Mouse (Mus musculus) heart, adult 2 months (tissue): ENCODE measurements around the gene Pdpn. TPM values are rescaled to one million over a fixed set of nuclear protein-coding genes. Genes with fewer than 3 reads are reported as not detected.

Experiments
- DNase-seq, 2 experiments: peaks; one replicate each; pipeline ENCODE4 v3.0.0; 2021
- H3K27ac ChIP-seq: fragments of 200-600 bp; 2 replicates; pipeline ENCODE4 v1.8.1; 2022
- H3K27me3 ChIP-seq: fragments of 200-500 bp; 2 replicates; pipeline ENCODE4 v1.6.1; 2012; ENCODE audit warnings: mild to moderate bottlenecking, low read length, inconsistent platforms, mixed read lengths; ENCODE audit not compliant: control insufficient read depth, insufficient read depth
- H3K36me3 ChIP-seq: fragments of 200-500 bp; 2 replicates; pipeline ENCODE4 v1.6.1; 2012; ENCODE audit warnings: low read length, inconsistent platforms; ENCODE audit not compliant: control insufficient read depth, insufficient read depth
- H3K4me1 ChIP-seq: fragments of 200-500 bp; 2 replicates; pipeline ENCODE4 v1.6.1; 2011; ENCODE audit warnings: low read length; ENCODE audit not compliant: control insufficient read depth, insufficient read depth
- H3K4me3 ChIP-seq: fragments of 200-600 bp; 2 replicates; pipeline ENCODE4 v1.8.1; 2022
- H3K79me2 ChIP-seq: fragments of 200-500 bp; replicated peaks from 2 replicates; pipeline ENCODE4 v1.6.1; 2012; ENCODE audit warnings: mild to moderate bottlenecking, inconsistent platforms, low read length, moderate library complexity, mixed read lengths; ENCODE audit not compliant: control insufficient read depth, insufficient read depth
- H3K9ac ChIP-seq: fragments of 200-500 bp; 2 replicates; pipeline ENCODE4 v1.6.1; 2012; ENCODE audit warnings: low read depth, mild to moderate bottlenecking, control low read depth, inconsistent platforms, low read length, mixed read lengths
- CTCF ChIP-seq: fragments of 200-600 bp; IDR thresholded peaks from 2 replicates; pipeline ENCODE4 v1.8.1; 2022; ENCODE audit warnings: antibody characterized with exemption, mild to moderate bottlenecking, moderate library complexity
- EP300 ChIP-seq: fragments of 200-500 bp; IDR thresholded peaks from 2 replicates; pipeline ENCODE4 v1.6.1; 2011; ENCODE audit warnings: low read depth, low read length, control low read depth; ENCODE audit not compliant: insufficient read depth
- POLR2A ChIP-seq: fragments of 200-500 bp; IDR thresholded peaks from 2 replicates; pipeline ENCODE4 v1.6.1; 2011; ENCODE audit warnings: mild to moderate bottlenecking, low read depth, low read length, control low read depth; ENCODE audit not compliant: insufficient read depth
- WGBS: fragments of 180-500 bp; shearing (Covaris S2); methylation state at CpG from one replicate; pipeline ENCODE4 v1.1.7; 2018; 5-methylcytosine and 5-hydroxymethylcytosine counted together
- intact Hi-C: fragments of 180-260 bp; cut with DNase I; formaldehyde crosslinking; loops from one replicate; pipeline ENCODE4 v1.15.1; 2025
- polyA plus RNA-seq: library from polyadenylated mRNA; depleted of rRNA; stranded (reverse); fragments of >200 nt; gene quantifications from 2 replicates; pipeline ENCODE4 v1.2.3, GENCODE M21; 2012
- total RNA-seq, 2 experiments: library from RNA; stranded (reverse); gene quantifications; 2 replicates each; pipeline ENCODE4 v1.2.3; 2021

Pdpn gene
- total and polyA plus RNA-seq, 3 experiments: 2.7 to 5.8 (median 5.8) TPM

DNA sequence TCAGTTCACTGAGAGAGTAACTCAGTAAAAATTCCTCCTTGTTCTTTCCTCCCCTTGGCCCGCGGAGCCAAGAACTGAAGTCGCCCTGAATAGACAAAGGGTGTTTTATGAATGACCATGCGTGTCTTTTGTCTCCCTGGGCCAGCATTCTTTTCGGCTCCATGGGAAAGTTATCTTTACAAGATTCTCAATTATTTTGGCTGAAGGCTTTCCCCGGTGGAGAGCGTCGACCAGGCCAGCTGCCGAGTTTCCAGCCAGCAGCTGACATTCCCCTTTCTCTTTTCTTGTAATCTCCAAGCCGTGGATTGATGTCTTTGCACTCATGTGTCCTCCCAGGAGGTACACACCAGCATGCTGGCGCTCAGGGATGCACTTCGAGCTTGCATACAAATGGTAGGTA is 19.7 kb downstream of the Pdpn start:
- DNase-seq: peak; percentile 32
- intact Hi-C loops: no loop called here
- Histone ChIP-seq H3K4me1 (peaks cover 2% of the 10 kb centered on the region; the same call in 1 of the 2 replicates), H3K36me3 (no peaks in the 10 kb centered on the region), H3K79me2 (no peaks in the 10 kb centered on the region), H3K27me3 (no peaks in the 10 kb centered on the region), H3K9ac (no peak overlapping the region), H3K27ac (no peak overlapping the region), H3K4me3 (no peak overlapping the region)
- 47% methylated on average over 12 of the region's 12 CpGs for WGBS
- TF ChIP-seq CTCF: no peak
- no peak for TF ChIP-seq EP300
- TF ChIP-seq POLR2A: no peak

GRCm38 (mm10) chr4:143279016-143279415 is 20.3 kb downstream of the Pdpn start:
- WGBS: 80% methylated on average over 5 of the region's 5 CpGs
- Histone ChIP-seq H3K36me3 (no peaks in the 10 kb centered on the region), H3K79me2 (no peaks in the 10 kb centered on the region), H3K27me3 (no peaks in the 10 kb centered on the region), H3K27ac (no peak overlapping the region), H3K4me1 (peaks cover 2% of the 10 kb centered on the region; the same call in 1 of the 2 replicates), H3K4me3 (no peak overlapping the region), H3K9ac (no peak overlapping the region)
- TF ChIP-seq EP300 (no peak), CTCF (no peak), POLR2A (no peak)
- intact Hi-C loops: no loop called here
- no peak for DNase-seq

DNA sequence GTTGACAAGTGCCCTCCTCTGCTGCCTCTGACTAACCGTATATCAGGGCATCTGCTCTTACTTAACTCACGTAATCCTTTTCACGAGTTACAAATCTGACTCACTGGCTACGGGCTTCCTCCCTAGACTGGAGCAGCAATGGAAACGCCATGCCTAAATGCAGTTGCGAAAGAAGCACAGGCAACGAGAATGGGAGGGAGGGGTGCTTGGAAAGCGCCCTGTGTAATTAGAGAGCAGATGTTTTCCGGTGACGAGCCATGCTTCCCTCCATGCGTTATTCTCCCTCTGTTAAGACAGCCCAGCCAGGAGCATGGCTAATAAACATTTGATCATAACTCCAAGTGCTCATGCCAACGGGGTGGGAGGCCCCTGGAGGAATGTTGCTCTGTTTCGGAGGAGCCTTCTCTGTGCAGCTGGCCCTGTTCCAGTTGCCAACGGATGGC is 20.9 kb downstream of the Pdpn start:
- Histone ChIP-seq H3K27ac (no peak overlapping the region), H3K4me1 (peaks cover 2% of the 10 kb centered on the region; the same call in 1 of the 2 replicates), H3K36me3 (no peaks in the 10 kb centered on the region), H3K4me3 (no peak overlapping the region), H3K9ac (no peak overlapping the region), H3K79me2 (no peaks in the 10 kb centered on the region), H3K27me3 (no peaks in the 10 kb centered on the region)
- DNase-seq: peak; percentile 55 to 74
- no peak for TF ChIP-seq EP300
- no peak for TF ChIP-seq POLR2A
- TF ChIP-seq CTCF: no peak
- intact Hi-C loops: no loop called here
- 39% methylated on average over 14 of the region's 14 CpGs for whole genome bisulfite sequencing

DNA sequence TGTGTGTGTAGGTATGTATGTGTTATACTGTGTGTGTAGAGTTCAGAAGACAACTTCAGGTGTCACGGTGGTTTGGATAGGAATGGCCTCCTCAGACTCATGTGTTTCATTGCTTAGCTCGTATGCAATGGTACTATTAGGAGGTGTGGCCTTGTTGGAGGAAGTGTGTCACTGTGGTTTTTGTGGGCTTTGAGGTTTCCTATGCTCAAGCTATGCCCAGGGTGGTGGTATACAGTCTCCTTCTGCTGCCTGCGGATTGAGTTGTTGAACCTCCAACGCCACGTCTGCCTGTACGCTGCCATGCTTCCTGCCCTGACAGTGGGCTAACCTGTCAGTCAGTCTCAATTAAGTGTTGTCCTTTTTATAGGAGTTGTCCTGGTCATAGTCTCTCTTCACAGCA is 22.0 kb downstream of the Pdpn start:
- WGBS: 89% methylated on average over 6 of the region's 6 CpGs
- TF ChIP-seq EP300 (no peak), POLR2A (no peak)
- H3K36me3 ChIP-seq: no peaks in the 10 kb centered on the region
- intact Hi-C loops: no loop called here
- H3K9ac ChIP-seq: no peak overlapping the region
- H3K4me3 ChIP-seq: no peak overlapping the region
- H3K79me2 ChIP-seq: no peaks in the 10 kb centered on the region
- H3K27ac ChIP-seq: no peak overlapping the region
- H3K27me3 ChIP-seq: no peaks in the 10 kb centered on the region
- DNase-seq: no peak
- H3K4me1 ChIP-seq: peaks cover 2% of the 10 kb centered on the region; the same call in 1 of the 2 replicates

GRCm38 (mm10) chr4:143271571-143271970 is 27.8 kb downstream of the Pdpn start:
- Histone ChIP-seq H3K4me1 (no peaks in the 10 kb centered on the region), H3K36me3 (no peaks in the 10 kb centered on the region), H3K4me3 (no peak overlapping the region), H3K79me2 (no peaks in the 10 kb centered on the region), H3K27ac (no peak overlapping the region), H3K27me3 (no peaks in the 10 kb centered on the region), H3K9ac (no peak overlapping the region)
- intact Hi-C loops: no loop called here
- DNase-seq: no peak
- TF ChIP-seq EP300 (no peak), POLR2A (no peak), CTCF (no peak)
- WGBS: 71% methylated on average over 6 of the region's 6 CpGs

DNA sequence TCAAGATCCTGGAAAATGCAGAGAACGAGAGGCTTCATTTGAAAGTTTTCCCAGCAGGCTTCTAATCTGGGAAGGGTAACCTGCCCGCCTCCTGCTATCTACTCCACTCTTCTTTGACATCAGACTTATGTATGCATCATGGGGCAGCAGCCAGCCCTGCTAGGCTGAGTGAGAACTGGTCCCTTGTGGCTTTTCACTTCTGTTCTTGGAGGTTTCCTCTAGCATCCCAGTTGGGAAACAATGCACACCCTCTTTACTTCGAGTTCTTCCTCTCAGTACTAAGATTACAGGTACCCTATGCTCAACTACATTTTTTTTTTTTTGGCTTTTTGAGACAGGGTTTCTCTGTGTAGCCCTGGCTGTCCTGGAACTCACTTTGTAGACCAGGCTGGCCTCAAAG is 28.5 kb downstream of the Pdpn start:
- Histone ChIP-seq H3K27me3 (no peaks in the 10 kb centered on the region), H3K27ac (no peak overlapping the region), H3K36me3 (no peaks in the 10 kb centered on the region), H3K9ac (no peak overlapping the region), H3K4me1 (no peaks in the 10 kb centered on the region), H3K79me2 (no peaks in the 10 kb centered on the region), H3K4me3 (no peak overlapping the region)
- WGBS: 25% methylated on average over 3 of the region's 3 CpGs
- intact Hi-C loops: no loop called here
- DNase-seq: no peak
- TF ChIP-seq CTCF (no peak), EP300 (no peak), POLR2A (no peak)
